Mouse (Mus musculus): ENCODE measurements at regions not wholly inside any gene's neighbourhood (a gene's known extent, or its start where the extent isn't known, plus 50 kb on each side); places are given as distances from the start of the nearest gene placed in this dataset.
"Not testable (repeated sequence)": the region's sequence is repeated elsewhere in the genome, so short reads cannot be mapped to it uniquely, and the experiment has no call there.

- Histone ChIP-seq H3K4me1 (ENCODE audit: control insufficient read depth) (no peaks in the 10 kb centered on the region), H3K4me3 (replicated peaks) (no peak overlapping the region), H3K27me3 (ENCODE audit: control insufficient read depth) (no peaks in the 10 kb centered on the region), H3K9me3 (ENCODE audit: control insufficient read depth, low read length) (no peaks in the 10 kb centered on the region), H3K36me3 (ENCODE audit: control insufficient read depth) (no peaks in the 10 kb centered on the region)
- TF ChIP-seq GATA1 (IDR thresholded peaks at IDR 0.05; ENCODE audit: low read length): no peak
- TF ChIP-seq TAL1 (IDR thresholded peaks at IDR 0.05; ENCODE audit: low read length): no peak
Measured at GRCm38 (mm10) chr17:47245635-47246034, 123.1 kb upstream of the Mrps10 start.

DNA sequence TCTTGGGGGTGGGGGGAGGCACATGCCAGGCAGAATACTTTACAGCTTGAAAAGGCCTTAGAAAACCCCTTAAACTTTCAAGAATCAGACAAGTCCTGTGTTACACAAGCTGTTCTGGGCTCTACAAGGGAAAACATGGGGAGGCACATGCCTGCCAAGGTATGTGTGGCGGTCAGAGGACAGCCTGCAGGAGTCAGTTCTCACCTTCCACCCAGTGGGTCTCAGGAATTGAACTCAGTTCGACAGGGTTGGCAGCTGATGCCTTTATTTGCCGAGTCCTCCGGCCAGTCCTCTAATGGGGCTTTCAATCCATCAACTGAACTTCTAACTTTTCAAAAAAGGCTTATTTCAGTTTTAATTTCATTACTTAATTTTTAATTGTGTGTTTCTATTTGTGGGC is 129.6 kb upstream of the Mrps10 start:
- Histone ChIP-seq H3K9me3 (ENCODE audit: control insufficient read depth, low read length) (no peaks in the 10 kb centered on the region; the same call in 1 of the 2 replicates), H3K4me1 (ENCODE audit: control insufficient read depth) (no peaks in the 10 kb centered on the region), H3K27me3 (ENCODE audit: control insufficient read depth) (no peaks in the 10 kb centered on the region), H3K4me3 (replicated peaks) (no peak overlapping the region), H3K36me3 (ENCODE audit: control insufficient read depth) (no peaks in the 10 kb centered on the region)
- TF ChIP-seq TAL1 (IDR thresholded peaks at IDR 0.05; ENCODE audit: low read length) (no peak), GATA1 (IDR thresholded peaks at IDR 0.05; ENCODE audit: low read length) (no peak)

- not testable (repeated sequence) for H3K9me3 ChIP-seq (ENCODE audit: control insufficient read depth, low read length); H3K36me3 ChIP-seq (ENCODE audit: control insufficient read depth); H3K4me3 ChIP-seq (replicated peaks); H3K27me3 ChIP-seq (ENCODE audit: control insufficient read depth); H3K4me1 ChIP-seq (ENCODE audit: control insufficient read depth)
Measured at GRCm38 (mm10) chr17:47237881-47238280, 130.8 kb upstream of the Mrps10 start.

DNA sequence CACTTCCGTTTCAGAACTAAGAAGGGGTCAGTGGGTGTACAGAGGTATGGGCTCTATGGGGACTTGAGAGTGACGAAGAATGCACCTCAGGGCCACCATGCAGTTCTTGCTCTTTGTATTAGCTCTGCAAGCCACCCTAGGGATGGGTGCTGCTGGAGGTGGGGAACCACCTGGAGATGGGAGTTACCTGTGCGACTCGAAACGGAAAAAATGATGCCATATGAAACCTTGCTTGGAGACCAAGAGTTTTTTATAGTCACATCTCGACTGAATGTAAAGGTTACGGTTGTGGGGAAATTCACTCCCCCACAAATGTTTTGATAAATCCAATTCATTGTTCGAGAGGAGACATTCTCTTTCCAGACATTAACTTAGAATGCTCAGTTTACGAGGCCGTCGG is 134.3 kb upstream of the Mrps10 start:
- Histone ChIP-seq H3K27me3 (ENCODE audit: control insufficient read depth) (no peaks in the 10 kb centered on the region), H3K9me3 (ENCODE audit: control insufficient read depth, low read length) (no peaks in the 10 kb centered on the region; the same call in 1 of the 2 replicates), H3K4me3 (replicated peaks) (no peak overlapping the region), H3K4me1 (ENCODE audit: control insufficient read depth) (no peaks in the 10 kb centered on the region), H3K36me3 (ENCODE audit: control insufficient read depth) (no peaks in the 10 kb centered on the region)
- no peak for TF ChIP-seq GATA1 (IDR thresholded peaks at IDR 0.05; ENCODE audit: low read length)
- TF ChIP-seq TAL1 (IDR thresholded peaks at IDR 0.05; ENCODE audit: low read length): no peak

GRCm38 (mm10) chr17:47233003-47233678 is 135.5 kb upstream of the Mrps10 start:
- no peaks in the 10 kb centered on the region for H3K36me3 ChIP-seq (ENCODE audit: control insufficient read depth)
- no peak for TF ChIP-seq TAL1 (IDR thresholded peaks at IDR 0.05; ENCODE audit: low read length)
- TF ChIP-seq GATA1 (IDR thresholded peaks at IDR 0.05; ENCODE audit: low read length): no peak

DNA sequence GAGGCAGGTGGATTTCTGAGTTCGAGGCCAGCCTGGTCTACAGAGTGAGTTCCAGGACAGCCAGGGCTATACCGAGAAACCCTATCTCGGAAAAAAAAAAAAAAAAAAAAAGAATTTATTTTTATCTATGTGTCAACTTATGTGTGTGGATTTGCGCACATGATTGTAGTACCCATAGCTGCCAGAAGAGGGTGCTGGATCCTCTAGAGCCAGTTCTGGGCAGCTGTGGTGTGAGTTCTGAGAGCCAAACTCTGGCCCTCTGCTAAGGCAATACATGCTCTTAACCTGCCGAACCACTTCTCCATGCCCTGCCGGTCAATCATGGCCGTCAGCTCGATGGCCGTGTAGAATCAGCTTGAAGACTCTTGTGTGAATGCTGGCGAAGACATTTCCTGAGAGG is 138.0 kb upstream of the Mrps10 start:
- Histone ChIP-seq H3K4me3 (replicated peaks) (no peak overlapping the region), H3K27me3 (ENCODE audit: control insufficient read depth) (no peaks in the 10 kb centered on the region), H3K36me3 (ENCODE audit: control insufficient read depth) (no peaks in the 10 kb centered on the region), H3K4me1 (ENCODE audit: control insufficient read depth) (no peaks in the 10 kb centered on the region), H3K9me3 (ENCODE audit: control insufficient read depth, low read length) (no peaks in the 10 kb centered on the region)
- TF ChIP-seq TAL1 (IDR thresholded peaks at IDR 0.05; ENCODE audit: low read length) (no peak), GATA1 (IDR thresholded peaks at IDR 0.05; ENCODE audit: low read length) (no peak)

More at GRCm38 (mm10) chr17:47233003-47233678, 135.5 kb upstream of the Mrps10 start:
- Histone ChIP-seq H3K4me1 (ENCODE audit: control insufficient read depth) (no peaks in the 10 kb centered on the region), H3K9me3 (ENCODE audit: control insufficient read depth, low read length) (no peaks in the 10 kb centered on the region; the same call in 1 of the 2 replicates), H3K4me3 (replicated peaks) (no peak overlapping the region), H3K27me3 (ENCODE audit: control insufficient read depth) (no peaks in the 10 kb centered on the region)

GRCm38 (mm10) chr17:47226391-47226790 is 142.3 kb upstream of the Mrps10 start:
- no peaks in the 10 kb centered on the region for H3K27me3 ChIP-seq (ENCODE audit: control insufficient read depth)
- no peaks in the 10 kb centered on the region for H3K9me3 ChIP-seq (ENCODE audit: control insufficient read depth, low read length)
- no peaks in the 10 kb centered on the region for H3K36me3 ChIP-seq (ENCODE audit: control insufficient read depth)
- no peak overlapping the region for H3K4me3 ChIP-seq (replicated peaks)
- no peaks in the 10 kb centered on the region for H3K4me1 ChIP-seq (ENCODE audit: control insufficient read depth)
- TF ChIP-seq TAL1 (IDR thresholded peaks at IDR 0.05; ENCODE audit: low read length) (no peak), GATA1 (IDR thresholded peaks at IDR 0.05; ENCODE audit: low read length) (no peak)

GRCm38 (mm10) chr17:47225306-47226269 is 143.1 kb upstream of the Mrps10 start:
- no peaks in the 10 kb centered on the region for H3K4me1 ChIP-seq (ENCODE audit: control insufficient read depth)
- H3K9me3 ChIP-seq (ENCODE audit: control insufficient read depth, low read length): no peaks in the 10 kb centered on the region
- no peaks in the 10 kb centered on the region for H3K27me3 ChIP-seq (ENCODE audit: control insufficient read depth)
- no peak for TF ChIP-seq TAL1 (IDR thresholded peaks at IDR 0.05; ENCODE audit: low read length)
- no peak for TF ChIP-seq GATA1 (IDR thresholded peaks at IDR 0.05; ENCODE audit: low read length)
- H3K36me3 ChIP-seq (ENCODE audit: control insufficient read depth): no peaks in the 10 kb centered on the region
- H3K4me3 ChIP-seq (replicated peaks): no peak overlapping the region

DNA sequence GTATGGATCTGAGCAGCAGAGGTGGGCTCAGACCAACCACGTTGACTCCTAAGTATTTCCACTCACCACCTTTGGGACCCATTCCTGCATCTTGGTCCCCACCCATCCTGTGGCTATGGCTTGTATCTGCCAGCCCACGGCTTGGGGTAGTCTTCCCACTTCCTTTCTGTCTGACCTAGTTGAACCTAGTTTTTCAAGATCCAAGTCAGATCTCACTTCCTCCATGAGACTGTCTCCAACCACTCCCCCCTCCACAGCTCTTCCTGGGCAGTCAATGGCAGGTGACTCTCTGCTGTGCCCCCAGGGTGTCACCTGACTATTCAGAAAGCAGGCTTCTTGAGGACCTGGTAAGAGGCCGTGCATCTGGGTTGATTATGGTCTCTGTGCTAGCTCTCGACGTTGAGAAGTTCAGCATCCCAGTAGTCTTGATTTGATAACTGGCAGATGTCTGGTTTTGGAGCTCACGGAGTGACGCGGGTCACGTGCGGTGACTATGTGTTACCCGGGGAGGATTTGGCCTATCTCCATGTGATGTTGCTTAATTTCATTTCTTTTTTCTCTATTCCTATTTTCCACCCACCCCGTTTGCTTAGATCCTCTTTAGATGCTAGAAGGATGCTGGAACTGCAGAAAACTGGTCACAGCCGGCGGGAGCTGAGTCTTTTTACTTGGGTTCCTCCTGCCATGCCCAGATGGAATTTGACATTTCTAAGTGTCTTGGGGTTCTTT is 147.5 kb upstream of the Mrps10 start:
- Histone ChIP-seq H3K4me3 (replicated peaks) (no peak overlapping the region), H3K4me1 (ENCODE audit: control insufficient read depth) (no peaks in the 10 kb centered on the region), H3K36me3 (ENCODE audit: control insufficient read depth) (no peaks in the 10 kb centered on the region), H3K27me3 (ENCODE audit: control insufficient read depth) (no peaks in the 10 kb centered on the region), H3K9me3 (ENCODE audit: control insufficient read depth, low read length) (no peaks in the 10 kb centered on the region)
- no peak for TF ChIP-seq GATA1 (IDR thresholded peaks at IDR 0.05; ENCODE audit: low read length)
- no peak for TF ChIP-seq TAL1 (IDR thresholded peaks at IDR 0.05; ENCODE audit: low read length)
